Mouse (Mus musculus): ENCODE data around the gene Pnlip.

Gene Pnlip

DNA sequence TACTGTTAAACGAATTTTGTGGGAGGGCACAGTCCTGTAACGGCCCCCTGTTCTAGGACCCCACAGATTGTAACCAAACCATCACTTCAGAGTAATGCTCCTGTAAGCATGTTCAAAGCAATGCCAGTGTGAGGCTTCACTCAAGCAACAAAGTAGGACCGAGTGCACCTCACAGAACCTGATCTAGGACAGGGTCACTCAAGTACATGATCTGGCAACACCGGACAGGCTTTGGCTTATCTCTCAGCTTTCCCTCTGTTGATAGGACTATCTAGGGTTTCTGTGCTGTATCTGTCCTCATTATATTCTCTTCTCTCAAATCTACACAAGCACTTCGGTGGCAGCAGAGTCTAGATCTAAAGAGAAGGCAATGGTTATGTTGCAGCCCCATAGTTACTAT, 74.3 kb downstream of the Pnlip start:
- DNase-seq (ENCODE audit: low read depth, low spot score), result no peak

DNA sequence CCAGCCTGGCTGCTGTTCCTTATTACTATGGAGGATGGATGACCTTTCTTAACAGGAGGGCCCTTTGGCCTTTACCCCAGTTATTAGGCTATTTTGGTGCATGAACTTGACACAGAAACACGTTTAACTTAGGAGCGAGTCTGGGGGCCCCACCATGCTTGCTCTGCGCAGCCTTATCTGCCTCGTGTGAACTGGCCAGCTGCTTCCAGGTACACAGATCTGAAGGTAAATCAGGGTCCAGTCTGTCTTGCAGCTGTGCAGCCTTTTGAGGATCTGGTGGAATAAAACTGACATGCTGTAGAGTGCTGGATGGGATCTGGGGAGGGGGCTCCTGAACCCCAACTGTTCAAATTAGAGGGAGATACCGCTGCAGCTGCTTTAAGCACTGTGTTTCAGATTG, 75.5 kb downstream of the Pnlip start:
- DNase-seq (ENCODE audit: low read depth, low spot score), result no peak

DNA sequence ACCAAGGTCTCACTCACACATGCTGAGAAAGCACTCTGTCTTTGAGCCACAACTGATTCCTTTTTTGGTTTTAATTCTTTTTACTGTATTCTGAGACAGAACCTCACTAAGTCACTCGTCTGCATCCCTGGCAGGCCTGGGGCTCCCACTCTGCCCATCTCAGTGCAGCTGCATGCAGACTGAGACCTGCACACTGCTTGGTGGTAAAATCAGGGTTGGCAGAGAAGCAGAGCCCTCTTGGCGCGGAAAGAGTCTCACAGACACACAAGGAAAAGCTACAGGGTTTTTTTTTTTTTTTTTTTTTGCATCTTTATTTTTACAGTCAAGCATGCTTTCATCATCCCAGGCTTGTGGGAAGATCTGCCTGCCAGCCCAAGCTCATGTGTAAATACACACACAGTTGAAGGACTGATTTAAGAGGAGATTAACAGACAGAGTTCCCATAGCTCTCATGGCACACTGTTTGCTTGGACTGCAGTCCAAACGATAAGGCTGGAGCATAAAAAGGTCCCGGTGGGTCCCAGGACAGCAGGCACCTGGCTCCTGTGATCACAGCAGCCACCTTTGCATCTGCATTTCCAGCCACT, 76.2 kb downstream of the Pnlip start, which contains the start of gene Pnliprp1:
Pnliprp1 (plus strand) TSS at position 443 of the 587 bp plus-strand sequence.
- no peak for DNase-seq (ENCODE audit: low read depth, low spot score)

Data from ES-CJ7 (cell line).